Mouse (Mus musculus) intestine, postnatal 0 days (tissue): ENCODE measurements around the gene Fbxw4. TPM values are rescaled to one million over a fixed set of nuclear protein-coding genes. Genes with fewer than 3 reads are reported as not detected.

ENCODE experiments used
- ATAC-seq: fragments of 200-750 bp; cut with Nextera tagmentation; 2 replicates; pipeline ENCODE4 v1.8.0; 2017; ENCODE audit warnings: mild to moderate bottlenecking, moderate TSS enrichment, moderate library complexity
- H3K27ac ChIP-seq: fragments of 300-500 bp; sonication (generic); 2 replicates; pipeline ENCODE4 v1.5.1; 2014; ENCODE audit warnings: mild to moderate bottlenecking, low read depth, low read length, moderate library complexity
- H3K27me3 ChIP-seq: fragments of 300-500 bp; sonication (generic); replicated peaks from 2 replicates; pipeline ENCODE4 v1.6.1; 2014; ENCODE audit warnings: low read length, mixed read lengths; ENCODE audit not compliant: control insufficient read depth, insufficient read depth
- H3K36me3 ChIP-seq: fragments of 300-500 bp; sonication (generic); 2 replicates; pipeline ENCODE4 v1.6.1; 2014; ENCODE audit warnings: mild to moderate bottlenecking, moderate library complexity; ENCODE audit not compliant: control insufficient read depth, insufficient read depth
- H3K4me1 ChIP-seq: fragments of 300-500 bp; sonication (generic); replicated peaks from 2 replicates; pipeline ENCODE4 v1.6.1; 2014; ENCODE audit warnings: antibody characterized with exemption, low read length, mixed read lengths; ENCODE audit not compliant: control insufficient read depth, insufficient read depth
- H3K4me2 ChIP-seq: fragments of 300-500 bp; sonication (generic); replicated peaks from 2 replicates; pipeline ENCODE4 v1.6.1; 2014; ENCODE audit warnings: low read depth, mild to moderate bottlenecking, moderate library complexity
- H3K4me3 ChIP-seq: fragments of 300-500 bp; sonication (generic); 2 replicates; pipeline ENCODE4 v1.5.1; 2014; ENCODE audit warnings: low read depth, low read length
- H3K9ac ChIP-seq: fragments of 300-500 bp; sonication (generic); 2 replicates; pipeline ENCODE4 v1.6.1; 2014; ENCODE audit warnings: mild to moderate bottlenecking, low read depth, low read length
- H3K9me3 ChIP-seq: fragments of 300-500 bp; sonication (generic); 2 replicates; pipeline ENCODE4 v1.6.1; 2016; ENCODE audit warnings: mixed run types; ENCODE audit not compliant: control insufficient read depth
- CTCF ChIP-seq: sonication (generic); IDR thresholded peaks from 2 replicates; pipeline ENCODE4 v1.5.1; 2016; ENCODE audit warnings: low read depth, mild to moderate bottlenecking, control low read depth, antibody characterized with exemption, moderate library complexity
- WGBS: fragments of 180-500 bp; shearing (Covaris S2); extraction: QIAGEN DNeasy Blood & Tissue Kit; methylation state at CpG from one replicate; pipeline ENCODE4 v1.1.7; 2014; 5-methylcytosine and 5-hydroxymethylcytosine counted together
- polyA plus RNA-seq: library from polyadenylated mRNA; unstranded; fragments of >200 nt; fragmentation: Nextera tagmentation; extraction: Ambion mirVana; gene quantifications from 2 replicates; pipeline ENCODE4 v1.2.1, GENCODE M21; 2015

Fbxw4 gene
- polyA plus RNA-seq, 1 experiment from 2014 or later: 2.6 TPM

GRCm38 (mm10) chr19:45630953-45631352, 29.2 kb downstream of the Fbxw4 start:
- Histone ChIP-seq H3K9ac (no peak overlapping the region), H3K27me3 (no peaks in the 10 kb centered on the region), H3K4me1 (no peaks in the 10 kb centered on the region), H3K9me3 (no peaks in the 10 kb centered on the region), H3K36me3 (peaks cover 37% of the 10 kb centered on the region), H3K27ac (no peak overlapping the region), H3K4me3 (no peak overlapping the region), H3K4me2 (no peak overlapping the region)
- no peak for TF ChIP-seq CTCF
- WGBS: 43% methylated on average over 5 of the region's 5 CpGs
- ATAC-seq: no peak

- peak; percentile 56 for TF ChIP-seq CTCF
- Histone ChIP-seq H3K4me3 (no peak overlapping the region), H3K27ac (no peak overlapping the region), H3K4me1 (no peaks in the 10 kb centered on the region), H3K36me3 (peaks cover 28% of the 10 kb centered on the region), H3K27me3 (no peaks in the 10 kb centered on the region), H3K9ac (no peak overlapping the region), H3K9me3 (no peaks in the 10 kb centered on the region), H3K4me2 (no peak overlapping the region)
- no peak for ATAC-seq
- WGBS: 95% methylated on average over 3 of the region's 3 CpGs
Observed at GRCm38 (mm10) chr19:45629219-45629618, 30.9 kb downstream of the Fbxw4 start.

- no peak overlapping the region for H3K4me3 ChIP-seq
- no peak for TF ChIP-seq CTCF
- H3K27me3 ChIP-seq: no peaks in the 10 kb centered on the region
- 64% methylated on average over 6 of the region's 6 CpGs for WGBS
- H3K9me3 ChIP-seq: no peaks in the 10 kb centered on the region
- H3K36me3 ChIP-seq: peaks cover 22% of the 10 kb centered on the region
- H3K4me2 ChIP-seq: no peak overlapping the region
- no peak overlapping the region for H3K27ac ChIP-seq
- no peak overlapping the region for H3K9ac ChIP-seq
- ATAC-seq: no peak
- no peaks in the 10 kb centered on the region for H3K4me1 ChIP-seq
Observed at GRCm38 (mm10) chr19:45628649-45629048, 31.5 kb downstream of the Fbxw4 start.

DNA sequence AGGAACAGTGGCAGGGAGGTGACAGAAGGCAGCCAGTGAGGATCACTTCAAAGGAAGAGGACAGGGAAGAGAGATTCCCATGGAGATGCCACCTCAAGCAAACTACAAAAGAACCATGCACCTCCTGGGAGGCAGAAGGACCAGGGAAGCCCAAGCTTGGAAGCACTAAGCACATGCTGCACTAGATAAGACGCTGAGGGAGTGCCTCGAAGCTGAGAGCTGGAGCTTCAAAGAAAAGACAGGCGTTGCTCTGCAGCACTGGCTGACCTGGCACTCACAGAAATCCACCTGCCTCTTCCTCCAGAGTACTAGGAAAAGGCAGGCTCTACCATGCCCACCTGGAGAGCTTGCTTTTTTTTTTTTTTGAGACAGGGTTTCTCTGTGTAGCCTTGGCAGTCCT, 33.1 kb downstream of the Fbxw4 start:
- no peaks in the 10 kb centered on the region for H3K4me1 ChIP-seq
- H3K27ac ChIP-seq: no peak overlapping the region
- peaks cover 18% of the 10 kb centered on the region; the same call in 1 of the 2 replicates for H3K36me3 ChIP-seq
- TF ChIP-seq CTCF: no peak
- no peak for ATAC-seq
- H3K4me3 ChIP-seq: no peak overlapping the region
- H3K9ac ChIP-seq: no peak overlapping the region
- no peak overlapping the region for H3K4me2 ChIP-seq
- WGBS: 29% methylated on average over 3 of the region's 3 CpGs
- no peaks in the 10 kb centered on the region for H3K27me3 ChIP-seq
- no peaks in the 10 kb centered on the region for H3K9me3 ChIP-seq

DNA sequence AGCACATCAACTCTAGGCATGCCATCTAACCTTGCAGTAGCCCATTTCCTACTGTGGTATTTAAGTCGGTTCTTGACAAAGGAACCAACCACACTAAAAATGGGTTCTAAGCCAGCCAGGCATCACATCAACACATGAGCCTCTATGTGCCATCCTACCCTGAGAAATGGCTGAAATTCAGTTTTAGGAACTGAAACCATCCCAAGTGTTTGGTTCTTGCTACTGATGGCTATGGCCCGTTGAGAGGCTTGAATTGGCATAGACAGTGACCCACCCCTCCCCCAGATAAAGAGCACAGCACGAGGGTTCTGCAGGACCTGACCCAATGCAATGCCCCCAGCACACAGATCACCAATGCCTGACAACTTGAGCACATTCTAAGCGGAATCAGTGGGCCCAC, 36.4 kb downstream of the Fbxw4 start:
- Histone ChIP-seq H3K27ac (no peak overlapping the region), H3K9me3 (no peaks in the 10 kb centered on the region), H3K27me3 (no peaks in the 10 kb centered on the region), H3K4me2 (no peak overlapping the region), H3K4me3 (no peak overlapping the region), H3K9ac (no peak overlapping the region), H3K36me3 (peaks cover 20% of the 10 kb centered on the region; the same call in 1 of the 2 replicates), H3K4me1 (no peaks in the 10 kb centered on the region)
- TF ChIP-seq CTCF: no peak
- 83% methylated on average over 4 of the region's 4 CpGs for WGBS
- ATAC-seq: no peak

GRCm38 (mm10) chr19:45622144-45622543, 38.0 kb downstream of the Fbxw4 start:
- no peak overlapping the region for H3K9ac ChIP-seq
- peaks cover 20% of the 10 kb centered on the region; the same call in 1 of the 2 replicates for H3K36me3 ChIP-seq
- H3K9me3 ChIP-seq: no peaks in the 10 kb centered on the region
- TF ChIP-seq CTCF: no peak
- no peak overlapping the region for H3K4me3 ChIP-seq
- H3K4me1 ChIP-seq: no peaks in the 10 kb centered on the region
- H3K27me3 ChIP-seq: no peaks in the 10 kb centered on the region
- H3K4me2 ChIP-seq: no peak overlapping the region
- 72% methylated on average over 5 of the region's 5 CpGs for WGBS
- H3K27ac ChIP-seq: no peak overlapping the region
- no peak for ATAC-seq

DNA sequence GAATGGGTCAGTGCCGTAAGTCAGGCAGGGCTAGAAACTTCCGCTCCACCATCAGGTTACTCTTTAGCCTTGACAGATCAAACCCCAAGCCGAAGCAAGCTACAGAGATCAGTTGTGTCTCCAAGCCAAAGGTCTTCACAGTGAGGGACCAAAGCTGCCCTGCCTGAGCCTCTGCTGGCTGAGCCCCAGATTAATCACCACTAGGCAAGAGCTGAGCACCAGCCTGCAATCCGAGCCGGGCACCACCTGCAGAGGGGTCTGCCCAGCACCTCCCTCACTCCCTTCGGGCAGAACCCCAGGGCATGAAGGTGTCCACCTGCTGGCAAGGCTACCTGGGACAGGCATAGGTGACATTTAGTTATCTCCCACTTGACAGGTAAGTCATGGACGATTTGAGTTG, 39.1 kb downstream of the Fbxw4 start:
- H3K9me3 ChIP-seq: no peaks in the 10 kb centered on the region
- peaks cover 17% of the 10 kb centered on the region; the same call in 1 of the 2 replicates for H3K36me3 ChIP-seq
- no peak overlapping the region for H3K27ac ChIP-seq
- TF ChIP-seq CTCF: no peak
- H3K4me3 ChIP-seq: no peak overlapping the region
- H3K27me3 ChIP-seq: no peaks in the 10 kb centered on the region
- ATAC-seq: no peak
- H3K9ac ChIP-seq: no peak overlapping the region
- H3K4me2 ChIP-seq: no peak overlapping the region
- 73% methylated on average over 7 of the region's 7 CpGs for WGBS
- no peaks in the 10 kb centered on the region for H3K4me1 ChIP-seq
